Mouse (Mus musculus): ENCODE results near the gene Igf2bp1. TPM values are rescaled to one million over a fixed set of nuclear protein-coding genes. Genes with fewer than 3 reads are reported as not detected.
"Not testable (repeated sequence)": the region's sequence is repeated elsewhere in the genome, so short reads cannot be mapped to it uniquely, and the experiment has no call there.

Gene Igf2bp1
- total RNA-seq, 2 experiments from 2014 or later: 0.08 to 0.17 TPM

- DNase-seq: no peak
- intact Hi-C loops (cut with DNase I): loop anchor here (5.0 kb wide), 1 partner anchor 106 kb away; no protein-coding TSS in a partner anchor
Observed at GRCm38 (mm10) chr11:95978487-95978886, 27.3 kb downstream of the Igf2bp1 start.

DNA sequence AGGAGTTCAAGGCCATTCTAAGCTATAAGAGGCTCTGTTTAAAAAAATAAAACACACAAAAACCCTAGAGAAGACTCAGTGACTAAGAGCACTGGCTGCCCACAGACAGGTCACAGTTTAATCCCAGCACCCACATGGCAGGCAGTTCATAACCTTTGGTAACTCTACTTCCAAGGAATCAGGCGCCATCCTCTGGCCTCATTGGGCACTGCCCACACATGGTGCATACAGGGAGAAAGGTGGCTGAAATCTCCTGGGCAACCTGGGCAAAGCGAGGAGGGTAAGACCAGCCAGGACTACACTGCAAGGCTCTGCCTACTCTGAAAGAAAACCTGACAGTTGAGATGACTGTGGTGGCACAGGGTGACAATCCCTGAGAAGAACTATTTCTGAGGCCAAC, 29.4 kb downstream of the Igf2bp1 start:
- no peak for DNase-seq
- intact Hi-C loops (cut with DNase I): loop anchor here (5.0 kb wide), 1 partner anchor 104 kb away; no protein-coding TSS in a partner anchor

- no peak for DNase-seq
- intact Hi-C loops (cut with DNase I): loop anchor here (5.0 kb wide), 1 partner anchor 103 kb away; no protein-coding TSS in a partner anchor
Observed at GRCm38 (mm10) chr11:95975694-95976093, 30.0 kb downstream of the Igf2bp1 start.

DNA sequence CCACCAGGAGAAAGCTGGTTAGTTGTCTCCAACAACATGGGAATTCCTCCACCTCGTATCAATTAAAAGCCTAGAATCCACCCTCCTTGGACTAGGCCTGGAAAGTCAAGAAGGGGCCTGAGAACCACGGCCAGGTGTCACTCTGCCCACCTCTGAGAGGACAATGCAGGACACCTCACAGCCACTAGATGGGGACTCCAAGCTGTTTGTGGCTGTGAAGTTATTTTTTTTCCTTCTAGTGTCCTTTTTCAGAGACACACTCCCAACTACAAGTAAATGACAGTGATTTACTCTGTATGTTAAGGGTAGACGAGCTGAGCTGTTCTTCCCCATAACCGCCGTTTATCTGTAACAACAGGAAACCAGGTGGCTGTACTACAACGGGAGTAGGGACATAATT, 32.6 kb downstream of the Igf2bp1 start:
- intact Hi-C loops (cut with DNase I): no loop called here
- DNase-seq: no peak

DNA sequence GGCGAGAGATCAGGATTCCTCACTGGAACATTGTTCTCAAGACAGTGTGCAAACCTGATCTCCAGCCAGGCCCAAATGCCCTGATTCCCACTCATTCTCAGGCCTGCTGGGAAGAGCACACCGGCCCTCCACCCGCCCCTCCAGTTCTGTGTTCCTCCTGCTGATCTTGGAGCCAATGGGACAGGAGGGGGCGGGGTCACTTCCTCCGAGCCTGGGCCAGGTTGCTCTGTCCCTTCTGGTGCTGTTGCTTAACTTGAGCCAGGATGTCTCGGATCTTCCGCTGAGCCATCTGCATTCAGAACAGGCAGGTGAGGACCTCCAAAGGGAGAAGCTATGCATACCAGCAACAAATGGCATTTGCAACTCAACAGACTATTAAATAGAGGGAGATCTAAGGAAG, 42.4 kb downstream of the Igf2bp1 start:
- no peak for DNase-seq
- intact Hi-C loops (cut with DNase I): no loop called here

DNA sequence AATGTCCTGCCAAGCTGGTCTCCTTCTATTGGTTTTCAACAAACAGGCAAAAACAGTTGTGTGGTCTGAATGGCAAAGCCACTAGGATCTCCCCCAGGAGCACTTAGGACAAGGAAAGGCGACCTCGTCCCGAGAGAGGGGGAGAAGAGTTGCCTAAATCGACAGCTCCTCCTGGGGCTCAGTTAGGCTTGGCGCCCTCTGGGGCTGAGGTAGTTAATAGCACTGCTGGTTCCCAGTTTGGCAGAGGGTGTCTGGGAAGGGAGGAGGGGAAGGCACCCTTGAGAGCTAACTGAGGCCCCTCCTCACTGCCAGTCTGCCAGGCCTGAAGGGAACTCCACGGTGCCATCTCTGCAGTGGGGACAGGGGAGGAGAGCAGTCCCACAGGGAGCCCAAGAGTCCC, 46.6 kb downstream of the Igf2bp1 start:
- intact Hi-C loops (cut with DNase I): no loop called here
- no peak for DNase-seq

- intact Hi-C loops (cut with DNase I): no loop called here
Observed at GRCm38 (mm10) chr11:95958251-95958650, 47.5 kb downstream of the Igf2bp1 start.

GRCm38 (mm10) chr11:95957407-95957806, 48.3 kb downstream of the Igf2bp1 start:
- intact Hi-C loops (cut with DNase I): no loop called here

More at GRCm38 (mm10) chr11:95958251-95958650, 47.5 kb downstream of the Igf2bp1 start:
- DNase-seq: no peak

DNA sequence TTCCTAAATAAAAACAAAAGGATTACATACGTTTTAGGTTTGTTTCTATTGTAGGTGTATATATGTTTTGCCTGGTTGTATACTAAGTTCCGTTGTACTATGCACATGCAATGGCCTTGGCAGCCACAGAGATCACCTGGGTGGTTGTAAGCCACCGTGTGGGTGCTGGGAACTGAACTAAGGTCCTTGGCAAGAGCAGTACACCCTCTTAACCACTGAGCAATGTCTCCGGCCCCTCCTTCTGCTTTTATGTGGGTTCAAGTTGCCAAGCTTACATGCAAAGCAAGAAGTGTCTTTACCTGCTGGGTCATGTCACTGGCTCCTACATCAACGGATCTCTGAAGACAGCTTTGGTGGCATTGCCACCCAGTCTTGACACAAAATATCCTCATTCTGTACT, 52.4 kb downstream of the Igf2bp1 start:
- intact Hi-C loops (cut with DNase I): no loop called here
- DNase-seq: no peak

More at GRCm38 (mm10) chr11:95957407-95957806, 48.3 kb downstream of the Igf2bp1 start:
- DNase-seq: no peak

GRCm38 (mm10) chr11:95945838-95946472, 59.8 kb downstream of the Igf2bp1 start:
- intact Hi-C loops (cut with DNase I): no loop called here
- DNase-seq: no peak

GRCm38 (mm10) chr11:95939828-95940507, 65.8 kb downstream of the Igf2bp1 start:
- intact Hi-C loops (cut with DNase I): no loop called here

GRCm38 (mm10) chr11:95936409-95936808, 69.3 kb downstream of the Igf2bp1 start:
- DNase-seq: no peak
- intact Hi-C loops (cut with DNase I): no loop called here

More at GRCm38 (mm10) chr11:95939828-95940507, 65.8 kb downstream of the Igf2bp1 start:
- no peak for DNase-seq

DNA sequence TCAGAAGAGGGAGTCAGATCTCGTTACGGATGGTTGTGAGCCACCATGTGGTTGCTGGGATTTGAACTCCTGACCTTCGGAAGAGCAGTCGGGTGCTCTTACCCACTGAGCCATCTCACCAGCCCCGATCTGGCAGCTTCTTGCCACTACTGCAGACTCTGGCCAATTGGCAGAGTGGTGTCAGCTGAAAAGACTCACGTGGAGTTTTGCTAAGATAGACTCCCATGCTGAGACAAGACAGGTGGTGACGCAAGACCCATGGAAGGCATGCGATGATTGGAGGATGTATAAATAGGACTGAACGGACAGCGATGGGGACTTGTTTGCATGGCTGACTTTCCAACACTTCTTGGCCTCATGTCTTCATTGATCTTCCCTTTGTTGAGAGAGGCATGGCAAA, 73.6 kb downstream of the Igf2bp1 start:
- intact Hi-C loops (cut with DNase I); DNase-seq: not testable (repeated sequence)

DNA sequence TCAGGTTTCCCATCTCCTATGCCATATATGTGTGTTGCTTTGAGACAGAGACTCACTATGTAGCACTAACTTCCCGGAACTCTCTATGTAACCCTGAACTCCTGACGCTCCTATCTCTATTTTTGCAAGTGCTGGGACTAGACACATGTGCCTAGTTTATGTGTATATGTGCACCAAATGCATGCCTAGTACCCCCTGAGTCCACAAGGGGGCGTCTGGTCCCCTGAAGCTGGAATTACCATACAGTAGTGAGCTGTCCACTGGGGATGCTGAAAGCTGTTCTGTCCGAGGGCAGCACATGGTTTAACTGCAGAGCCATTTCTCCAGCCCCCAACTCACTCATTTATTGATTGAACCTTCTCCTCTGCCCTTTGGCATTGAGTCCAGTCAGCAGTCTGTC, 79.3 kb downstream of the Igf2bp1 start:
- intact Hi-C loops (cut with DNase I): no loop called here

DNA sequence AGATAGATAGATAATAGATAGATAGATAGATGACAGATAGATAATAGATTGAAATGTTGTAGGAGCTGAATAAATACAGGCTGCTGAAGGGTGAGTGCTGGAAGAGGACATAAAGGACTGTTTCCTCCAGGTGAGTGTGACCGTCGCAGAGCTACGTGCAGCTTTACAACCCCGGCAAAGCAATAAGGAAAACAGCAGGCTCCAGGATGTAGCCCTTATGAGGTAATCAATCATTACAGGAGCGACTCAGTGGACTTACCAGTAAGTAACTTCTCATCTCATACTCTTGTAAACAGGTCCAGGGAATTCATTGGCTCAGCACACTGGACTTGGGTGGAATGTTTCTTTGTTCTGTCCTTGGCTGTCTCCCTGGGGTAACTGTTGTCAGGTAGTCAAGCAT, 79.8 kb downstream of the Igf2bp1 start:
- no peak for DNase-seq
- intact Hi-C loops (cut with DNase I): no loop called here

More for the DNA sequence above, 79.3 kb downstream of the Igf2bp1 start:
- no peak for DNase-seq

DNA sequence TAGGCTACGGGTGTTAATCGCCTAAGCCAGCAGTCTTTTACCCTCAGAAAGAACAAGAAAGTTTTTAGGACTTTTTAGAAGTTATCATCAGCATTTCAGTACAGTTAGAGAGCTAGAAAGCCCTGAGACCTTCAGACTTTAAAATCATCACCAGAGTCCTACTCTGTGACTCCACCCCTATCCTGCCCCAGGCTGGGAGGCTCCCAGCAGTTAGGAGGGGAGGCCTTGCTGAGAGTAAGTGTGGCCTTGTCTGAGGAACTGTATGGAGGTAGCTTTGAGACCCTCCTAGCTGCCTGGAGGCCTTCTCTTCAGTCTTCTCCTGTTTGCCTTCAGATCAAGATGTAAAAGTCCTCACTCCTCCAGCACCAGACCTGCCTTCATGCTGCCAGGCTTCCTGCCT, 81.5 kb downstream of the Igf2bp1 start:
- DNase-seq: no peak
- intact Hi-C loops (cut with DNase I): no loop called here

DNA sequence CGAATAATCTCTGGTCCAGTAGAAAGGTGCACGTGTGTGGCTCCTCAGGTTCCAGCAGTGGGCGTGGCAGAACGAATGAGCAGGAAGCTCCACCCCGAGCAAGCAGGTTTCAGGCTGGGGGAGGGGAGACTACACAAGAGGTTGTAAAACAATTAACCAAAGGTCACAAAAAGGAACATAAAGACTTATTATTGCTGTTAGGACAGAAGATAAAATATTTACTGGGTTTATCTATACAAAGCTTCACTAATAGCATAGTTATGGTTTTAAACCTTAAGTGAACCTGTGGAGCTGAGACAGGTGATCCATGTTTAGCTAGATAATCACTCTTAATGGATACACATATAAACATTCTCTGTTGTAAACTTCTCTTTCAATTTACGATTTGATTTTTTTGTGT, 82.3 kb downstream of the Igf2bp1 start:
- DNase-seq; intact Hi-C loops (cut with DNase I): not testable (repeated sequence)

GRCm38 (mm10) chr11:95921991-95922621, 83.6 kb downstream of the Igf2bp1 start:
- intact Hi-C loops (cut with DNase I): no loop called here
- no peak for DNase-seq

DNA sequence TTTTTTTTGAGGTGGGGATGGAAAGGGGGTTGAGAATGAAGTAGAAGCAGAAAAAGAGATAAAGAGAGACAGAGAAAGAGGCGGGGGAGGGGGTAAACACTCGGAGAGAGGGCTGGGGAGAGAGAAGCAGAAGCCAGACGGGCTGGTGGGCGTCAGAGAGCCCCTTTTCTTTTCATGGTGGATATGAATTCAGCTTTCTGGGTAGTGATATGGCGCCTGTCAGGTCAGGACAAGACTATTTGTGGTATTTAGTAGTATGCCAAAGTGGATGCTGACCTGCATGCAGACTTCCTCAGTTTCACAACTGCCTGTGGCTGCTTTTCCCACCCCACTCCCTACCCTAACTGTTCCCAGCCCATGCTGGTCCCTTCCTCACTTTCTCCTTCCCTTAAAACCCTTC, 89.3 kb downstream of the Igf2bp1 start:
- intact Hi-C loops (cut with DNase I): no loop called here
- no peak for DNase-seq

DNA sequence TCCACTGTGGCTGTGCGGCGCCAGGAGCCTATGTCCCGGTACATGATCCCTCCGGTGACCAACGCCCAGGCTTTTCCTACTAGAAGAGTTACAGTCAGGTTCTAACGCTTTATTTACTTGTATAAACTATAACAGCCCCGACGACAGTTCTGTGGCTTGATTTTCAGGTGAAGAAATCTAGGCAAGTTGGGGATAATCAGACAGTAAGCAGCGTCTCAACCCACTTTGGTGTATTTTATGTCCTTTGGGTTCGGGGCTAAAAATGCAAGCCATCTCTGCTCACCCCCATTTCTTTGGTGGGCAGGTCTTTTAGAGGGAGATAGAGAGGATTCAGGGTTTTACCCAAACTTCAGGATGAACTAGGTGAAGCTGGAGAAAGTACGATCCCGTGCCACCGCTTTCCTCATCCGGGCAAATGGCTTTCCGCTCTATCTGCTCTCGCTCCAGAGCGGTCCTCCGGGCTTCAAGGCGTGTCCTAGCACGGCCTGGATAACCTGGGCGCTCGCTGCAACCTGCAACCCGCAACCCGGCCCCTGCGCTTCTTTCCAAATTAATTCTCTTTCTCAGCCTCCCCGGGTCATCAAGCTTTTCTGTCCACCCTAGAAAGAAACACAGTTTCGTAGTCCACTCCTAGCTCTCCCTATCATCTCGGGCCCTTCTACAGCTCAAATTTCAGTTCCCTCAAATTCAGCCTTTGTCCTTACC, 90.6 kb downstream of the Igf2bp1 start:
- no peak for DNase-seq
- intact Hi-C loops (cut with DNase I): no loop called here

DNA sequence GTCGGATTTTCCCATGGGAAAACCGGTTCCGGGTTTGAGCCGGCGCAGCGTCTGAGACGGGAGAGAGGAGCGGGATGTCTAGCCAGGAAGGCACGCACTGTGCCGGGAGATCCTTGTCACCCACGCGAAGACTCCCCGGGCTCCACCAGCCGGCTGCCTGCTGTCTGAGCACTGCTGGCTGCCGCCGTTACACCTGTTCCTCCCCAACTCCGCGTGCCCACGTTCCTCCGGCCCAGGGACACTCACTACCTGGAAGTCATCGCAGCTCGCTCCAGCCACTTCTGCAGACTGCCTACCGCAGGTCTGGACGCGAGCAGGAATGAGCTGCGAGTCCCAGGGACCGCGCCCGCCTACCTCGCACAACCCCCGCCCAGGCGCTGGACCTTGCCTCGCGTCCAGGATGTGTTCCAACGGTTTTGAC, 91.2 kb downstream of the Igf2bp1 start, which contains the start of gene B4galnt2:
B4galnt2 (minus strand) TSS at position 321 of the 421 bp plus-strand sequence.
- intact Hi-C loops (cut with DNase I): no loop called here
- no peak for DNase-seq
